Mouse (Mus musculus) frontal cortex, adult 2 months (tissue): ENCODE data around the gene Wdr5b. TPM values are rescaled to one million over a fixed set of nuclear protein-coding genes. Genes with fewer than 3 reads are reported as not detected.
"Not testable (repeated sequence)": the region's sequence is repeated elsewhere in the genome, so short reads cannot be mapped to it uniquely, and the experiment has no call there.

Experiments
- DNase-seq, 2 experiments: peaks; one replicate each; pipeline ENCODE4 v3.0.0; 2022; ENCODE audit warnings: low spot score in 1 of 2; ENCODE audit errors: extremely low spot score in 1 of 2
- polyA plus RNA-seq: library from polyadenylated mRNA; depleted of rRNA; stranded (reverse); fragments of >200 nt; gene quantifications from 2 replicates; pipeline ENCODE4 v1.2.3, GENCODE M21; 2012; rRNA removed

Gene Wdr5b
- 5.0 and 5.4 TPM in 2 replicates for polyA plus RNA-seq

DNA sequence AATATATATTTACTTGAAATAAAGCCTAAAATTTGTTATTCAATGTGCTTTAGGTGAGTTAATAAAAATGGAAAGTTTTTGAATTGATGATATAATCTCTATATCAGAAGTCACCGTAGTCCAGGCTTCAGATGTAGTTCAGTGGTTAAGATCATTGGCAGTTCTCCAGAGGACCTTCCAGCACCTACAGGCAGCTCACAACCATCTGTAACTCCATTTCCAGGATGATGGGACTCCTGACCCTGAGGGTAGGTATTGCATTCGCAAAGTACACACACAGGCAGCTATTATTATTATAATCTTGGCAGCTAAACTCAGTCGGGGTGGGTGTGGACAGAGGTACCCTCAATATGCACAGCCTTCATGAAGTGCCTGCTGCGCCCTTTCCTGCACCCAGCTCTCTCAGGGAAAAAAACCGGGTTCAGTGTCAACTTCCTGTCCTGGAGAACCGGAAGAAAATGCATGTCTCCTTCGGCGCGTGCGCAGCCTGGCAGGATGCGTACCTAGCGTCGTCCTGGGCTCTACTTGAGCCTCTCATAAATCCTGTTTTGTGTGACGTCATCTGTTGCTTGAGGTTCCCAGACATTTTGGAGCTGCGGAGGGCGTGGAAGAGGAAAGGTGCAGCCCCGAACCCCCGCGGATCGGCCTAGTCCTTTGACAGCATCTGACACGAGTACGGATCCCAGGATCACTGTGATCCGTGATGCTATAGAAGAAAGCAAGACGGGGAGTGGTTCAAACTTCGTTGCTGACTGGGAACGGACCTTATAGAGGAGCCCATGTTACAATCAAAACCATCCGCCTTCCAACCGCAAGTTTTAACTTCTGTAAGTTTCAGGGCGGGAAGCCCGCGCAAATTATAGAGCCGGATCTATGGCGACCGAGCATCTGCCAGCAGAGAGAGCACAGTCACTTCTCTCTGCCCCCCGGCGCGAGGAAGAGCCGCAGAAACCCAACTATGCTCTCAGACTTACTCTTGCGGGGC is at the start of gene Wdr5b:
Gene Wdr5b, plus strand, starts transcription at position 551 of the 985 bp plus-strand sequence.
- peak; percentile 96 to 97 for DNase-seq

DNA sequence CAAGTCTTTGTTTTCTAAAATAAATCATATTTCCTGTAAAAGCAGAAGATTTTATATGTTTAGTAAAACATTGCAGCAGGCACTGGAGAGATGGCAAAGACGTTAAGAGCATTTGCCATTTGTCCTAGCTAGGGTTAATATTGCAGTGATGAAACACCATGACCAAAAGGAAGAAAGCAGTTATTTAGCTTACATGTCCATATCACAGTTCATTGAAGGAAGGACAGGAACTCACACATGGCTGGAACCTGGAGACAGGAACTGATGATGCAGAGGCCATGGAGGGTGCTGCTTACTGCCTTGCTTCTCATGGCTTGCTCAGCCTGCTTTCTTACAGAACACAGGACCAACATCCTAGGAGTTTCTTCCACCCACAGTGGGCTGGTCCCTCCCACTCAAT is 48.6 kb upstream of the Wdr5b start:
- DNase-seq = no peak

DNA sequence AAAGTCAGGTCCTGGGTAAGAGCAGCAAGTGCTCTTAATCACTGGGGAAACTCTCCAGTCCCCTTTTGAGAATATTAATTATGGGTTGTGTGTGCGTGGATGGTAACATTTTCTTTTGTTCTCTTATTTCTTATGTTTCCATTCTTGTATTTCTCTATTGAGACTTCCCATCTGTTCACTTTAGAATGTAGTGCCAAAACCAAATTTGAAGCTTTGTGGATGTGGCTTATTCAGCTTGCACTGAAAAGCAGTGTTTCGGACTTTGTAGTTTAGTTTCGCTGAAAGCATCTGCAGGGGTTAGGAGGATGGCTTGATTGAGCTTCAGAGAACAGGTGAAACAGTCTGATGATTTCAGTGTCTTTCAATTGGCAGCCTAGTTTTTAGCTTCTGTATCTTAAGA is 47.7 kb upstream of the Wdr5b start:
- DNase-seq = peak in 1 of 2 experiments; percentile 32

DNA sequence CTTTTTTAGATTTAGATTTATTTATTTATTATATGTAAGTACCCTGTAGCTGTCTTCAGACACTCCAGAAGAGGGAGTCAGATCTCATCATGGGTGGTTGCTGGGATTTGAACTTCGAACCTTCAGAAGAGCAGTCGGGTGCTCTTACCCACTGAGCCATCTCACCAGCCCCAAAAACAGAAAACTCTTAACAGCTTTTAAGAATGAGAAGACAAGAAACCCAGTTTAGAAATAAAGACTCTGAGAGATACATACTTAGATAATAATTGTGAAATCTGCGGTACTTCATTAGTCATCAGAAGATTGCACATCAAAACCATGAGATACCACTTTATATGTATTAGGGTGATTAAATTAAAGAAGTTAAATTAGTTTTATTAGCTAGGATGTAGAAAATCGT is 42.1 kb upstream of the Wdr5b start:
- not testable (repeated sequence) for DNase-seq

DNA sequence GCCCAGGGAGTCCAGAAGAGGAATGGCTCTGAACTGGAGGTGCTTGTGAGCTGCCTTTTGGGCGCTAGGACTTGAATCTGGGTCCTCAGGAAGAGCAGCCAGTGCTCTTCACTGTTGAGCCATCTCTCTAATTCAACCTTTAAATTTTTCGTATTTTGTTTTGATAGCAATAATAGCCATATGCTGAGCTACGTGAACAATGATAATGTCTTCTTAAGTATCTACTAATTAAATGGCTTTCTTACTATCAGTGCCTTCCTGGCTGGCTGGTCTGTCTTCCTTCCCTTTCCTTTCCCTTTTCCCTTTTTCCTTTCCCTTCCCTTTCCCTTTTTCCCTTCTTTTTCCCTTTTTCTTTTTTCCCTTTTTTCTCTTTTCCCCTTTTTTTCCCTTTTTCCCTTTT is 32.6 kb upstream of the Wdr5b start:
- DNase-seq = no peak

DNA sequence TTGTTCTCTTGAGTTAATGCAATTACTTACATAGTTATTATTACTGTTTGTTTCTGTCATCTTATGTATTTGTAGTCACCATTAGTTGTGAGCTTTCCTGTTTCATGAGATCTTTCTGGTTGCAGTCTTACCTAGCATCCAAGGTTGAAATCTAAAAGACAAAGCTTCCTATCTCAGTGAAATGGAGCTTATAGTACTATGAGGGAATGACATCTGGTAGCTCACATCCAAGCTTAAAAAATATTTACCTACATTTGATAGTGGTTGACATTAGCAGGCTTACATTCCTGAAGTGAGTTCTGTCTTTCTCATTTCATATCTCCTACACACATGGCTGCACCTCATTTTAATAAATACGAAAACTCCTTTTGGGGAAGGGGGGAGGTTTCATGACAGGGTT is 24.7 kb upstream of the Wdr5b start:
- no peak for DNase-seq

DNA sequence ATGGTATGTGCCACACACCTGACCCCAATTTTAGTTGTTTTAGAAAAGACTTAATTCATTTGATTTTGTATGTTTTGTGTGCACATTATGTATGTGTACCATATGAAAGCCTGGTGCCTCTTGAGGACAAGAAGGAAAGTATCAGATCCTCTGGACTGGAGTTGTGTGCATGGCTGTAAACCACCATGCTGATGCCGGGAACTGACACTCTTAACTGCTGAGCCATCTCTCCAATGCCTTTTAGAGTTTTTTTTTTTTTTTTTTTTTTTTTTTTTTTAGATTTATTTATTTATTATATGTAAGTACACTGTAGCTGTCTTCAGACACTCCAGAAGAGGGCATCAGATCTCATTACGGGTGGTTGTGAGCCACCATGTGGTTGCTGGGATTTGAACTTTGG is 12.9 kb upstream of the Wdr5b start:
- DNase-seq = not testable (repeated sequence)

DNA sequence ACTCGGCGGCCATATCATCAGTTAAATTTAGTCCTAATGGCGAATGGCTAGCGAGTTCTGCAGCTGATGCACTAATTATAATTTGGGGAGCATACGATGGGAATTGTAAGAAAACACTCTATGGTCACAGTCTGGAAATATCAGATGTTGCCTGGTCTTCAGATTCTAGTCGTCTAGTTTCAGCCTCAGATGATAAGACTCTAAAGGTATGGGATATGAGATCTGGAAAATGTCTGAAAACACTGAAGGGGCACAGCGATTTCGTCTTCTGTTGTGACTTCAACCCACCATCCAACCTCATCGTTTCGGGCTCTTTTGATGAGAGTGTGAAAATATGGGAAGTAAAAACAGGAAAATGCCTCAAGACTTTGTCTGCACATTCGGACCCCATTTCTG is 633 bp downstream of the Wdr5b start:
- DNase-seq = no peak

DNA sequence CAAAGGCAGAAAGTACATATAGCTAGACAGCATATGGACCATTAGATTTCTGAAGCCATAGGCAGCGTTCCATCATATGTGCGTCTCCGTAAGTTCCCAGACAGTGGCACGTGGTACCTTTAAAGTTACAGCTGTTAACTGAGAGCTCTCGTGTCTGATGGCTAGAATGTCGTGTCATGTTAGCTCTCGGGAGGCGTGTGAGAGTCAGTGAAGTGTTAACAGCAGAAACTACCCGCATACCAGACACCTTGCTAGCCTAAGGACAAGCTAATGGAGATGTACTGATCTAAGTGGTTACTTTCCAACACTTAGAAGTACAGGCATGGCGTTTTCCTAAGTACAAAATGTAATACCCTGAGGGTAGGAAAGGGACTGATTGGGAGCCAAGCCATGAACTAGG is 2.1 kb downstream of the Wdr5b start:
- no peak for DNase-seq

DNA sequence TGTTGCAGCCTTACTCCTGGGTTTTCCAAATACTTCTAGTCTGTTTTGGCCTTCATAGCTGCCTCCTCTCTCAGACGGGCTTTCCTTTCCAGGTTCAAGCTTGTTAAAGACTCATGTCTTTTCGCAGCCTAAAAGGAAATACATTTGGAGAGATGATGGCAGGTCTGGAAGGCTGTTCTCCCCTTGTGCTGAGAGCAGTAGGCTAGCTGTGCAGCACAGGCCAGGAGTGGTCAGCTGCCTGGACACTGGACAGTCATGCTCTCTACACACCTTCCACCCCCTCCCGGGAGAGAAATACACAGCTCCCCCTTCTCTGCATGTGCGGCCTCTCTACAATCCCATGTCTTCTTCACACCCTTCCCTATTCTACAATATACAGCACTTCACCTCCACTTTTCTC is 3.0 kb downstream of the Wdr5b start:
- DNase-seq = no peak

DNA sequence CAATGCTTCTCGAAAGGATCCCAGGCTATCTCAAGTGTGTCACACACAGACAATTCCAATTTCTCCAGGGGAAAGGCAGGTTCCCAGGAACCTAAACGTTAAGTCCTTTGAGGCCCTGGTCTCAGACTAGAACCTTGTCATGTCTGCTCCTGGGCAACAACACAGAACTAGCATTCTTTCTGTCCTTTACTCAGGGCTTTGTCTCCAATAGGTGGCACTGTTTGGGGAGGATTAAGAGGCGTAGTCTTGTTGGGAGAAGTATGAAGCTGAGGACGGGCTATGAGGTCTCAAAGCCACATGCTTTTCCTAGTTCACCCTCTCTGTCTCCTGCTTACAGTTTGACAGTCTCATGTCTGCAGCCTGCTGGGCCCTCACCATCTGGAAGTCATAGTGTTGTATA is 6.5 kb downstream of the Wdr5b start:
- no peak for DNase-seq

DNA sequence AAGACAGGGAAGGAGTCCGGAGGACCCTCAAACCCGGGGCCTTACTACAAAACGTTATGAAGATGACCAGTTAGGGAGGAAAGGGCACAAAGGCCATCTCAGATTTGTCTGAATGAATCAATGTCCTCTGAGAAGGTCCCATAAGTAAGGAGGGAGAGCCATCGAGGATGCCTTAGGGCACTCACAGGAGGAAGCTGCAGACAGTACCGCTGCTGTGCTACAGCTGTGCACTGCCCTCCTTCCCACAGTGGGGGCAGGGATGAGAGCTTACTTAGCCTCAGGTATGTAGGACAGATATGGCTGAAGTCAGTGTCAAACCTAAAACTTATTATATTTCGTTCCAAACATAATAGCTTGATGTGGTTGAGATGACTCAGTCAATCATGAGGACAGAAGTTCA is 10.5 kb downstream of the Wdr5b start:
- no peak for DNase-seq

DNA sequence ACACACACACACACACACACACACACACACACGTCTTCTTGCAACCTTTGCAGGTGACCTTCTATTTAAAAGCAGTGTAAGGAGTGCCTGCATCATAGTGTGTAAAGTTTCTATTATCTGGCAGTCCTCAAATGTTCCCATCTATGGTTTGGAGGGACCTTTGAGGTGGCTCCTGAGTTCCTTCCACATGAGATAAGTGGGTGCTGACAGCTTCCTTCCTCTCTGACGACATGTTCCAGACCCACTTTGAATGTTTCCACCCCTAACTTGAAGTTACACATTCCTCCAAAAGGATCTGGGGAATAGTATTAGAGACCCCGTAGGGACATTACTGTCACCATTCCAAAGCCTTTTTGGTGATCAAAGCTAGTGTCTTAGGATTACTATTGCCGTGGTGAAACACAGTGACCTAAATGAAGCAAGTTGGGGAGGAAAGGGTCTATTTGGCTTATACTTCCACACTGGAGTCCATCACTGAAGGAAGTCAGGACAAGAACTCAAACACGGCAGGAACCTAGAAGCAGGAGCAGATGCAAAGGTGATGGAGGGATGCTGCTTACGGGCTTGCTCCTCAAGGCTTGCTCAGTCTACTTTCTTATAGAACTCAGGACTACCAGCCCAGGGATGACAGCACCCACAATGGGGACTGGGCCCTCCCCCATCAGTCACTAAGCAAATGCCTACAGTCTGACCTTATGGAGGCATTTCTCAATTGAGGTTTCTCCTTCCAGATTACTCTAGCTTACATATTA is 12.7 kb downstream of the Wdr5b start:
- no peak for DNase-seq

DNA sequence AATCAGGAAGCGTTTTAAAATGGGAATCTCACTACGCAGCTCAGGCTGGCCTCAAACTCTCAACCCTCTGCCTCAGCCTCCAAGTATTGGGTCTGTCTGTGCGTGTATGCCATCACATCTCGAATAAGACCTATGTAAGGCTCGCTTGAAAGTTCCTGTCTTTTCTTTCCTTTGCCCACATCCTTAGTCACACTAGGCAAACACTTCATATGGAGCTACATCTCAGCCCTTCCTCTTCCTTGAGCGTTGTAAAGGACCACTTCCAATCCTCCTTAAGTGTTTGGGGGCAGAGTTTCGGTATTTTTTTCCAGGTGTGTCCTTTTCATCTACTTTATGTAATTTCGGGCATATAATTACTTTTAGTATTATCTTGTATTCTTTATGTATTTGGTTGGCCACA is 13.9 kb downstream of the Wdr5b start:
- DNase-seq = no peak

DNA sequence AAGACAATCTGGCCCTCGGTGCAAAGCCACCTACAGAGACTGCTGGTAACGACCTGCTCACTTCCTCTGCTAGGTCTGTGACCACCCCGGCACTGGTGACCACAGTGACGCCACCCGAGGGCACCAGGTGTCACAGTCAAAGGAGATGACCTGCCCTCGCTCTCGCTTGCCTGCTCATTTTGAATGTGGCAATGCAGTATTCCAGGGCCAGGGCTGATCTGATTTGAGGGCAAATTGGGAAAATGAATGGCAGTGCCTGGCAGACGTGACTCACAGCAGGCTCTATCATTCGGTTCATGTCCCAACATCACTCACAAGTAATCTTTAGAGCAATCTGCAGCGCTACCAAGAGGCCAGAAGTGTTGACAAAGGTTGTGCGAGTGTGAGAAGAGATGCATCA is 15.4 kb downstream of the Wdr5b start:
- DNase-seq = no peak

DNA sequence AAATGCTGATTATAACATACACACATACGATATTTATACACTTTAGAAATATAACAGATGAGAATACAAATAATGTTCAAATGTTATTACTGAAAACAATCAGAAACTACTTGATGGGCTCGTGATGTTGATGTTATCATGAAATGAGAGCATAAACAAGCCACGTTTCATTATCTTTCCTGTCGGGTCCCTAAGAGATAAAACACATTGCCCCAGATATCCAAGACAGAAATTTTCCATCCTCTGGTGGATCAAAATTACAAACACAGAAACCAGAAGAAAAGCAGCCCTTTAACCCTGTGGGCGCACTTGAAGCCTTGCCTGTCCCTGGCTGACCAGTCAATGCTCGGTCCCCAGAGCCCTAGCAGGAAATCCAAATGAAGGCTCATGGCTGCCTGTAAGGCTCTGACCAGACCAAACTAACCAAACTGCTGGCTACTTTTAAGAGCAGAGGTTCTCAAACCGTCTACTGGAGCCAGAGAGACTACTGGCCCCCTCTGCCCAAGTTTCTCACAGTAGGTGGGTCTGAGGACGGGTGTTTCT is 17.0 kb downstream of the Wdr5b start:
- no peak for DNase-seq

DNA sequence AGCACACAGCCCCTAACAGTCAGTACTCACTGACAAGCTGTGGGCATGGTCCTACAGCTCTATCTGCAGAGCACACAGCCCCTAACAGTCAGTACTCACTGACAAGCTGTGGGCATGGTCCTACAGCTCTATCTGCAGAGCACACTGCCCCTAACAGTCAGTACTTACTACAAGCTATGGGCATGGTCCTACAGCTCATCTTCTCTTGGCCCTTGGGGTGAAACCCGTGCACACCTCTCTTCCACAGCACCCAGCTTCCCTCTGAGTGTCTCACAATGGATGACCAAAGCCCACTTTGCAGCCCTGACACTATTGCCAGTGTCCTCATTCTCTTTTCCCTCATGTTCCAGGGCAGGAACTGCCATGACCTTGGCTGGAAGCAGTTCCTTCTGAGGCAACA is 21.5 kb downstream of the Wdr5b start:
- not testable (repeated sequence) for DNase-seq

DNA sequence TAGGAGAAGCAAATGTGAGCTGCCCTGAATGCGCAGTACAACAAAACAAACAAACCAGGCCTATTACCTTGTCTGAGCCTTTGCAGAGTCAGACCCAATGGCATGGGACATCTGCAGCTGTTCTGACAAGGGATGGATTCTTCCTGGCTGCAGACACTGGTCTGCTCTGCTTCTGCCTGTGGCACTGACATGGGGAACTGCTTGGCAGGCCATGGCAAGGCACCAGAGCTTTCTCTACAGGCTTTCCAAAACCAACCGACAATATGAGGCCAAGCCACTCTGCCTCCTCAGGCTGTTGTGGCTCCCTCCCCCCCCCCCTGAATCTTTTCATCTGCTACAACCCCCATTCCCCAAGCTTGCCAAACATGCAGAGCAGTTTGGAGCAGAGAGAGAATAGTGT is 22.3 kb downstream of the Wdr5b start:
- no peak for DNase-seq

DNA sequence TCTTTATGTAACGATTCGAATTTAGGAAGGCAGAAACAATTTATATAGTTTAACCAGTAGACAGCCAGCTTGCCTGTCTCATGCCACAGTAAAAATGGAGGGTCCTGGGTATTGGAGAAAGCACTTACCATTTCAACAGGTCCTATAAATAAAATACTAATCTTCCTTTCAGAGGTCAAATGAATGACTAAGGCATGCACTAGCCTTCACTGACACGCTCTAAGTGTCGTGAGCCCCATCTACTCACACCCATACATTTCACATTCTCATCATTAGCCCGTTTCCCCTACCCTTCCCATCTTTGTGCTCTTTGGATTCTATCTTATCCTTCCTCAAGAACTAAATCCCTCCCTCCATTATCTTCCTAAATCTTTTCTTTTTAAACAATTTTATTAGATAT is 23.9 kb downstream of the Wdr5b start:
- DNase-seq = no peak

DNA sequence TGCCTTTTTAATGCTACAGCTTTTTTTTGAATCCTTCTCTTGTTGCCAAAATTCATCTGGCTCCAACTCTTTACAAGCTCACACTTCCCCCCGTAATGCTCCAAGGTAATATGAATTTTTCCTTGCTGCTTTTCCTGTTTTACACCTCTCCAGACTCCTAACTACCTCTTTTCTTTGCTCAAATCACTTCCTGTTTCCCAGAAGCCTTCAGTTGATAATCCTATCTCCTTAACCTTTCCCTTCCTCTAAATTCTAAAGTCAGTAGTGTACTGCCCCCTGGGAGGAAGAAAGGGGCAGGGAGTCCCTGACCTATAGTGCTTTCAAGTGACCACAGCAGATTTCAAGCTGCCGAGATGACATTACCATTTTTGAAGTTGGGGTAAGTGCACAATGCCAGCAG is 26.7 kb downstream of the Wdr5b start:
- no peak for DNase-seq

DNA sequence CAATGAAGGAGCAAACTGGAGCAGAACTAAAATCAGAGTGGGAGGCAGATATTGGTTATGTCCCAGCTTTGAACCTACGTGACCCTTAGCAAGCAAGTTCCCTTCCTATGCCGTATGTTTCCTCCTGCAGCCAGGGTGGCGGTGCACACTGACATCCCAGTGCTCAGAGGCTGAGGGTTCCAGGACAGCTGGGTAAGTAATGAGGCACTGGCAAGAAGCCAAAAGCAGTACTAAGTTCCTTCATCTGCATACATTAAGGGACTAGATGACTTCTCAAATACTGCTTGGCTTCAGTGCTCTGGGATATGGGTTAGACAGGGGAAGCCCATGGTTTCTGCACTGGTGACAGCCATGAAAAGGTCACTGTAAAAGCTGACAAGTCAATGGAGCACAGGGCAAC is 27.4 kb downstream of the Wdr5b start:
- no peak for DNase-seq
